Comparison of ENCODE assay signal across 8 mouse cellular contexts in the genomic region with DNA sequence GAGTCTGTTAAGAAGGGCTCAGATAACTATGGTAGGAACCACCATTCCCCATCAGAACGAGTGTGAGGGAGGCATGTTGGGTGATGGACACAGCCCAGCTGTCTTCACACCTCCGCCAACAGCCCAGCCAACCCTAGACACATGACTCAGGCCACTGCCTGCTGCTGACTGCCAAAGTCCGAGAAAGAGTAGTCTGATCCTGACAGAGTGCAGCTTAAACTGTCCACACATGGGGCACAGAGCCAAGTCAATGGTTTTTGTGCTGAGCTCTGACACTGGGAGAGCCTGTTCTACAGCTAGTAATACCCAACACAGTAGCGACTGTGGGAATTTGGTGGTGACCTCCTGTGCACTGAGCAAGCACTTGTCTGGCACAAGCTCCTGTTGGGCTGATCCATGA.
A peak's percentile ranks its signal among the peaks of the same experiment; 100 is the strongest.
DNase-seq lines count a peak whose midpoint lies in the region; ATAC-seq and TF ChIP-seq lines count a peak whose summit lies in the region.
"Had no signal": no experiment of that assay in that cellular context is flagged by ENCODE, and none has a peak within 500 bp of the region (broad histone marks: within the 10 kb centered on the region; RNA-seq: fewer than 3 reads in every experiment).

No protein-coding gene starts in this region.

- H3K9ac ChIP-seq in liver, embryonic 12.5 days = no peak overlapping the region
- no peak overlapping the region for H3K9ac ChIP-seq in liver, embryonic 13.5 days
- H3K9ac ChIP-seq: midbrain, embryonic 12.5 days had no signal

- H3K4me1 ChIP-seq in liver, embryonic 12.5 days = peaks cover 3% of the 10 kb centered on the region; the same call in 1 of the 2 replicates
- H3K4me1 ChIP-seq in kidney, adult 2 months (ENCODE audit: control insufficient read depth, insufficient read depth, low read length) = peaks cover 18% of the 10 kb centered on the region
- H3K4me1 ChIP-seq in liver, embryonic 13.5 days (replicated peaks) = peaks cover 5% of the 10 kb centered on the region; the same call in 1 of the 2 replicates

- H3K9me3 ChIP-seq in liver, embryonic 12.5 days (replicated peaks) = no peaks in the 10 kb centered on the region
- no peaks in the 10 kb centered on the region for H3K9me3 ChIP-seq in liver, embryonic 13.5 days (replicated peaks)
- H3K9me3 ChIP-seq: midbrain, embryonic 12.5 days had no signal

- no peak for TF ChIP-seq POLR2A in kidney, adult 2 months (IDR thresholded peaks at IDR 0.05; ENCODE audit: low read depth, low read length)

- 59% methylated on average over 4 of the region's 4 CpGs for WGBS in liver, embryonic 12.5 days (ENCODE audit: insufficient replicate concordance)
- 22% methylated on average over 4 of the region's 4 CpGs for WGBS in kidney, adult 2 months
- WGBS in liver, embryonic 13.5 days (ENCODE audit: insufficient replicate concordance) = 50% methylated on average over 4 of the region's 4 CpGs

- TF ChIP-seq CTCF in kidney, adult 2 months (conservative IDR thresholded peaks at IDR 0.05; ENCODE audit: insufficient read depth, insufficient read length, low read depth, low read length) = no peak

- no peaks in the 10 kb centered on the region for H3K36me3 ChIP-seq in liver, embryonic 12.5 days
- no peaks in the 10 kb centered on the region for H3K36me3 ChIP-seq in kidney, adult 2 months (ENCODE audit: control insufficient read depth, insufficient read depth, low read length)
- H3K36me3 ChIP-seq in liver, embryonic 13.5 days = no peaks in the 10 kb centered on the region
- H3K36me3 ChIP-seq: midbrain, embryonic 12.5 days had no signal

- H3K27me3 ChIP-seq in liver, embryonic 12.5 days (replicated peaks) = no peaks in the 10 kb centered on the region
- H3K27me3 ChIP-seq in kidney, adult 2 months (replicated peaks; ENCODE audit: control insufficient read depth, insufficient read depth, low read length) = no peaks in the 10 kb centered on the region
- no peaks in the 10 kb centered on the region for H3K27me3 ChIP-seq in liver, embryonic 13.5 days
- H3K27me3 ChIP-seq: midbrain, embryonic 12.5 days had no signal

- H3K4me3 ChIP-seq in liver, embryonic 12.5 days = no peak overlapping the region
- no peak overlapping the region for H3K4me3 ChIP-seq in kidney, adult 2 months (ENCODE audit: insufficient read depth, low read depth, low read length)
- H3K4me3 ChIP-seq in liver, embryonic 13.5 days (replicated peaks) = no peak overlapping the region
- H3K4me3 ChIP-seq: midbrain, embryonic 12.5 days had no signal

- DNase-seq in liver = peak; percentile 11
- DNase-seq in gastrocnemius, postnatal 25 days = peak; percentile 73
- peak; percentile 96 for DNase-seq in kidney, adult 2 months
- no peak for DNase-seq in liver, embryonic 13.5 days
- DNase-seq in testis, postnatal 10 days (ENCODE audit: low spot score) = peak; percentile 75
- DNase-seq in thymus, postnatal 25 days = no peak

- ATAC-seq in liver, embryonic 12.5 days = no peak
- peak; percentile 30; the same call in 1 of the 2 replicates for ATAC-seq in liver, embryonic 13.5 days (ENCODE audit: low read depth)

- H3K4me2 ChIP-seq in liver, embryonic 12.5 days = no peak overlapping the region
- H3K4me2 ChIP-seq in liver, embryonic 13.5 days = no peak overlapping the region
- H3K4me2 ChIP-seq: midbrain, embryonic 12.5 days had no signal

- H3K27ac ChIP-seq in liver, embryonic 12.5 days = no peak overlapping the region
- no peak overlapping the region for H3K27ac ChIP-seq in kidney, adult 2 months (ENCODE audit: insufficient read depth, low read depth, low read length)
- no peak overlapping the region for H3K27ac ChIP-seq in liver, embryonic 13.5 days
- H3K27ac ChIP-seq: midbrain, embryonic 12.5 days had no signal

Comparison
In these comparisons a context has a peak if more than half of its experiments do, and no peak if none do; other contexts are left out.
1. DNase-seq: peak in liver (single experiment), gastrocnemius, postnatal 25 days (single experiment), kidney, adult 2 months (single experiment) and testis, postnatal 10 days (single experiment); none in liver, embryonic 13.5 days (single experiment) and thymus, postnatal 25 days (single experiment).